Mouse (Mus musculus): Measurements from ENCODE around the gene Actg1. TPM values are rescaled to one million over a fixed set of nuclear protein-coding genes. Genes with fewer than 3 reads are reported as not detected.
"Not testable (repeated sequence)": the region's sequence is repeated elsewhere in the genome, so short reads cannot be mapped to it uniquely, and the experiment has no call there.

Gene Actg1
- total RNA-seq, 4 experiments from 2014 or later = 131 to 185 (median 162) TPM

DNA sequence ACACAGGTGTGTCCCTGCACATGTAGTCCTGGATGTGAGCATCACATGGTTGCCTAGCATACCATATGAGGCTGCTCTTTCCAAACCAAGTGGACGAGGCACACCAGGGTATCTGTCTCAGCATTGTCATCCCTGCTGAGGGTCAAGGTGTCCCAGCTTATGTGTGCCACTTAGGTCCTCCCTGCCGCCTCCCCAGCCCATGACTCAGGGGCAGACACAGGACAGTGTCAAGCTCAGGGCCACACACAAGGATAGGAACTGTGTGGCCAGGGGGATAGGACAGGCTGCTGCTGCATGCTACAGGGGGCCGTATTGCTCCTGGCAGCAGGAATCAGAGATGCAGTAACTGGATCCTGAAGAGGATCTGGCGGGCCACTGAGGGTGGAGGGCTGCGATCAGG, 12.4 kb upstream of the Actg1 start:
- DNase-seq (ENCODE audit: low spot score in 2 of 2) = no peak

GRCm38 (mm10) chr11:120360062-120360461, 11.7 kb upstream of the Actg1 start:
- peak; percentile 76 to 80 for DNase-seq (ENCODE audit: low spot score in 2 of 2)

- no peak for DNase-seq (ENCODE audit: low spot score in 2 of 2)
These were observed 11.0 kb upstream of the Actg1 start for GRCm38 (mm10) chr11:120359391-120359790.

- peak in 1 of 2 experiments; percentile 59 for DNase-seq (ENCODE audit: low spot score in 2 of 2)
These were observed 9.6 kb upstream of the Actg1 start for GRCm38 (mm10) chr11:120357791-120358401.

DNA sequence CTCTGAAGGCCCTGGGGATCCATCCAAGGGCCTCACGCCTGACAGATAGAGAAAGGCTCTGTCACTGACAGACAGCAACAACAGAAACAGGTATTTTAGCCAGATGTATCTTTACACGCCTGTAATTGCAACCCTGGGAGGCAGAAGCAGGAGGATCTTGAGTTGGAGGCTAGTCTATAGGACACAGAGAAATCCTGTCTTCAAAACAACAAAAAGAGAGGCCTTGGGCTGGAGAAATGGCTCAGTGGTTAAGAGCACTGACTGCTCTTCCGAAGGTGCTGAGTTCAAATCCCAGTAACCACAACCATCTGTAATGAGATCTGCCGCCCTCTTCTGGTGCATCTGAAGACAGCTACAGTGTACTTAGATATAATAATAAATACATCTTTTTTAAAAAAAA, 8.6 kb upstream of the Actg1 start:
- no peak for DNase-seq (ENCODE audit: low spot score in 2 of 2)

- DNase-seq (ENCODE audit: low spot score in 2 of 2) = no peak
These were observed 8.0 kb upstream of the Actg1 start for GRCm38 (mm10) chr11:120356319-120356840.

GRCm38 (mm10) chr11:120355277-120356039, 7.1 kb upstream of the Actg1 start:
- no peak for DNase-seq (ENCODE audit: low spot score in 2 of 2)

DNA sequence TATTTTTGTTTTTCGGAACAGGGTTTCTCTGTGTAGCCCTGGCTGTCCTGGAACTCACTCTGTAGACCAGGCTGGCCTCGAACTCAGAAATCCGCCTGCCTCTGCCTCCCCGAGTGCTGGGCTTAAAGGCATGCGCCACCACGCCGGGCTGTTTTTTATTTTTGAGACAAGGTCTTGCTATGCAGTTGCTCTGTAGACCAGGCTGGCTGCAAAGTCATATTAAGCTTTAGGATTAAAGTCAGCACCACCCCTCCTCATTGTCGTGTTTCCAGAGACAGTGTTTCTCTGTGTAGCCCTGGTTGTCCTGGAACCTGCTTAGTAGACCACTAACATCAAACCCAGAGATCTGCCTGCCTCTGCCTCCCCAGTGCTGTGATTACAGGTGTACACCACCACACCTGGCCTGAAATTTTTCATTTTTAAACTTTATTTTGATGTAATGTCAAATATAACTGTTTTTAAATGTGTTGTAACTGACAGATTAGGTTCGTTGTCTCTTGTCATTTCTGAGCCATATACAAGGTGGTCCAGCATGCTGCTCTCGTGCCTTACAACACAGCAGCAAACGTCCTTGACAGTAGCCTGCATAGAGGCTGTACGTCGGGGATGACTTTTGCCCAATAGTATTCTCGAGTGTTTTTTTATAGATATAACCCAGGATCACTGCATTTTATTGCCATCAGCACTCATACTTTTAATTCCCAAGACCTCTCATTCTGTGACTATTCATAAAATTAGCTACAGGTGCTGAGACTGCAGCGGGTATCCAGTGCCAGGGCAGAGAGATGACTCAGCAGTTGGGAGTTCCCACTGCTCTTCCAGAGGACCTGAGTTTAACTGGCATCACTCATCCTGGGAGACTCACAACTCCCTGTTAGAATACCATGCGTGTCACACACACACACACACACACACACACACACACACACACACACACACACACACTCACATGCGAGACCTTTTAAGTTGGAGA, 6.2 kb upstream of the Actg1 start:
- DNase-seq (ENCODE audit: low spot score in 2 of 2) = peak in 1 of 2 experiments; percentile 2

DNA sequence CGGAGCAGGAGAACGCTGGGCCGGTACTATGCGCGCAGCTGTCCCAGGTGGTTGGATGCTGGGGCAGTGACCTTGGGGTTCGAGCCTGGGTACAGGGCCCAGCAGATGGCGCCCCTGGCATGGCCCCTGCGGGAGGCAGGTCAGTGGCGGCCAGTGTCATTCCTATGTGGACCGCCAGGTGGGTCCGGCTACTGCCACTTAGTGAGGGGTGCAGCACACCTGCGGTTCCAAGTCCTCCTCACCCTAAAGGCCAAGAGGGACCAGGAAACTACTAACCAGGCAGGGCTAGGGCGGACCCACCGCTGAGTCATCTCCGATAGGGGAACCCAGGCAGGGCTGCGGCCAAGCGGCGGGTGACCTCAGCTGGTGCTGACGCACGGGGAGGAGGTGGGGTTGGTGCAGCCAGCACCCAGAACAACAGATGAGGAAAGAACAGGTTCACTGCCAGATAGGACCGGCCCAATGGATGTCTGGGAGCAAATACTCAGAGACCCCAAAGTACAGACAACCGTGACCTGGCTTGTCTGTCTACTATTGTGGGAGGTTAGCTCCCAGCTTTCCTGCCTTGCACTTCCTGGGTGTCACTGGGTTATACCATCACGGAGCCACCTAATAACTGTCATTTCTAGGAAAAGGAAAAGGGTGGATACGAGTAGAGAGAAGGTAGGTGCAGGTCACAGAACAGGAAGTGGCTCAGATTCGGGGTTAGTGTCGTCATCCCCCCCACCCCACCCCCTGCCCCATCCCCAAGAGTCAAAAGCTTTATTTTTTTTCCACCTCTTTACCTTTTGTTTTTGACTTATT, 5.4 kb upstream of the Actg1 start:
- DNase-seq (ENCODE audit: low spot score in 2 of 2) = peak; percentile 78 to 81

DNA sequence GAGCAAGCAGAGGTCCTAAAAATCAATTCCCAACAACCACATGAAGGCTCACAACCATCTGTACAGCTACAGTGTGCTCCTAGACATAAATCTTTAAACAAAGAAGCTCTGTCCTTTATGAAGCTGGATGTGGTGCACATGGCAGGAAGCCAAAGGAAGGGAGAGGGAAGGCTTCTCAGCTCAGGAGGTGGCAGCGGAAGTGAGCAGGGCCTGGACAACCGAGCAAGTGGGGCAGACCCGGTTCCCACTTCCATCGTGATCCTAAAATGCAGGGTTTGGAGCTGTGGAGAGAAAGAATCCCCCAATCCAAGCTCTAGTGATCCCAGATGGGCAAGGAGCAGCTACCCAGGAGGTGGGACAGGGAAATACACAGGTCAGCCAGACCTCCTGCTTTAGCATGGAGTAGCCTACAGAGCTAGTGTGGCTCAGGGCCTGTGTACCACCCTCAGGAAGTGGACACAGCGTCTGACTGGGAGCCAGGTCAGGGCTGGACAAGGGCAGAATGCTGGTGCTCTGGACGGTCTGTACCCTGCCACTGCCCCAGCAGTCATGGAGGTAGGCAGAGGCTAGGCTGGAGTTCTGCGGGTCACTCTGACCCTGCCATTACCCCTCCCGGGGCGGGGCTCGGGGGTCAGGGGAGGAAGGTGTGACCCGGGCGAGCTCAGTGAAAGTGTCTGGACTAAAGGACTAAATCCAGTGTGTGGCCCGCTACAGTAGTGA, 4.4 kb upstream of the Actg1 start:
- DNase-seq (ENCODE audit: low spot score in 2 of 2) = no peak

DNA sequence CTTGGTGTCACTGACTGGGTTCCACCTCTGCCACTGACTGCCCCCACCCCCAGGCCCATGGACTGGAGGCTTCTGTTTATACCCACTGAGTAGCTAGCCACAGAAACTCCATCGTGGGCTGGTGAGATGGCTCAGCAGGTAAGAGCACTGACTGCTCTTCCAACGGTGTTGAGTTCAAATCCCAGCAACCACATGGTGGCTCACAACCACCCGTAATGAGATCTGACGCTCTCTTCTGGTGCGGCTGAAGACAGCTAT, 3.7 kb upstream of the Actg1 start:
- DNase-seq (ENCODE audit: low spot score in 2 of 2) = not testable (repeated sequence)

- no peak for DNase-seq (ENCODE audit: low spot score in 2 of 2)
These were observed 3.1 kb upstream of the Actg1 start for GRCm38 (mm10) chr11:120351250-120352092.

DNA sequence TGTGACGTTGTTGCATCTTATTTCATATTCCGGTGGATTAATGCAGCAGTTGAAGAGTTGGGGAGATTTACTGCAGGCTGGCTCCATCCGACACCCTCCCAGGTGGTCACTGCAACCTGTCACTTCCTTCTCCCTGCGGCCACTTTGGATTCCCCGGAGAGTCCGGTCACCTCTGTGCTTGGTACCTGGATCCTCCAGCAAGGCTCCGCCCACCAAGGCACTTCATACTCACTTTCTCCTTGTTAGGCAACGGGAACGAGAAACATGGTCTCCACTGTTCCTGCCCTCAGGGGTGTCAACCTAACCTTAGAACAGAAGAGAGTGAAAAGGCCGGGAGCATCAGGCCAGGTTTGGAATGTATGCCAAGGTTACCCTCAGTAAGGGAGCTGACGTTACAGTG, 2.4 kb upstream of the Actg1 start:
- DNase-seq (ENCODE audit: low spot score in 2 of 2) = no peak

DNA sequence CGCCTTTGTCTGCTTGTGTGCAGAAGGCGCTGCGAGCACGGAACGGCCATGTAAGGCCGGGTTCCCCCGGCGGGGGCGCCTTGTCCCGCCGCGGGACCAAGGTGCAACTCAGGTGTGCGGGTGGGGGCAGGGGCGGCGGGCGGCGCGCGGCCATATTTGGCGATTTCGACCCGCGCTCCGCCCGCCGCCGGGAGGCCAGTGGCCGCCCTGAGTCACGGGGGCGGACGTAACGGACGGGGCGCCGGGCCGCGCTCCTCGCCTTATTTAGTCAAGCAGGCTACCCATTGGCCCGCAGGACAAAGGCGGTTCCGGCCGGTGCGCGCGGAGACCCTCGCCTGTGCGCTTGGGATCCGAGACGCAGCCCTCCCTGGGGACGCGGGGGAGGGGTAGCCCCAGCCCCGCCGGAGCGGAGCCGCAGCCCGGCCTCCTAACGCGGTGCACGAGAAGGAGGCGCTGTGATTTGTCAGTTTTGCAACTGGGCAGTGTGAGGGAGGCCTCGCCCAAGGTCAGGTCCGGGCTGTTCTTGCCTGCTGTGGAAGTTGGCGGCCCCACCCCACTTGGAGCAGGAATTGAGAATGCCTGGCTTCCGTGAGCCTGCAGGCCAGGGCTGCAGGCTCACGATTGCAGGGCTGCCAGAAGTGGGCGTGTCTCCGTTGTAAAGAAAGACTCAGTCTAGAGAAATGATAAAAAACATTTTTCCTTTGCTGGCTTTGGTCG, 1.8 kb upstream of the Actg1 start:
- peak; percentile 94 to 95 for DNase-seq (ENCODE audit: low spot score in 2 of 2)

GRCm38 (mm10) chr11:120349371-120349985, 1.1 kb upstream of the Actg1 start:
- DNase-seq (ENCODE audit: low spot score in 2 of 2) = no peak

GRCm38 (mm10) chr11:120348684-120349370, 485 bp upstream of the Actg1 start:
- peak; percentile 65 to 78 for DNase-seq (ENCODE audit: low spot score in 2 of 2)

DNA sequence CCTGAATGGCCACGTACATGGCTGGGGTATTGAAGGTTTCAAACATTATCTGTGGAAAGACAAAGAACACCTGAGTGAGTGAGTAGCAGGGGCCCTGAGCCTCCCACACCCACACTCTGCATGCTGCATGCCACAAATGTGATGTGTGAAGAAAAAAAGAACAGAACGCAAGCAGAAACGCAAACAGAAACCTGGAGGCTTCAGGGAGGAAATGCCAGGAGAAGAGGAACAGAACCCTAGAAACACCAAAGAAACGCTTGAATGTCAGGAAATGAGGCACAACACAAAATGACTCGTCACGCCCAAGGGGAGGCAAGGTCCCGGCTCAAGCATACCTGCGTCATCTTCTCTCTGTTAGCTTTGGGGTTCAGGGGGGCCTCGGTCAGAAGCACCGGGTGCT, 1.0 kb downstream of the Actg1 start:
- DNase-seq (ENCODE audit: low spot score in 2 of 2) = no peak

Data from gastrocnemius, adult 8-10 months (tissue).